Mouse (Mus musculus) cerebellum, postnatal 36 days (tissue): Measurements from ENCODE around the gene Fam208a.
A peak's percentile ranks its signal among the peaks of the same experiment; 100 is the strongest.

Experiments
- DNase-seq, 2 experiments: peaks; one replicate each; pipeline ENCODE4 v3.0.0; 2021 to 2022; ENCODE audit warnings: mixed read lengths in 2 of 2

Fam208a gene

DNA sequence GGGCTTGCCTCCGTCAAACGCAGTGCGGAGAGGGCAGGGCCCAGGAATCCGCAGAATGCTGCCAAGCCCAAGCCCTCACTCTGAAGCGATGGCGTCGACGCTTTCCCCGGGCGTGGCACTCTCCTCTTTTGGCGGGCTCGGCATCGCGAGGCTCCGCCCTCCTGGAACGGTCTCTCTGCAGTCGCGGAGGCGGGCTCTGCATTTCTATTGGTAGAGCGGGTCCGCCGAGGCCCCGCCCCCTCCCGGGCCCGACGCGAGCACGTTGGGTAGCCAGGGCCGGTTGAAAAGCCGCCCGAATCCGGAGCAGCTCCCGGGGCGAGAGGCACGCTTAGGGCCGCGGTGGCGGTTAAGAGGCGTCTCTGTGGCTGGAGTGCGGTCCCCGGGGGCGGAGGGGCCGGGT is at the start of gene Fam208a:
Gene Fam208a (plus strand): TSS at position 262 of the 400 bp plus-strand sequence.
- peak; percentile 90 to 95 for DNase-seq

DNA sequence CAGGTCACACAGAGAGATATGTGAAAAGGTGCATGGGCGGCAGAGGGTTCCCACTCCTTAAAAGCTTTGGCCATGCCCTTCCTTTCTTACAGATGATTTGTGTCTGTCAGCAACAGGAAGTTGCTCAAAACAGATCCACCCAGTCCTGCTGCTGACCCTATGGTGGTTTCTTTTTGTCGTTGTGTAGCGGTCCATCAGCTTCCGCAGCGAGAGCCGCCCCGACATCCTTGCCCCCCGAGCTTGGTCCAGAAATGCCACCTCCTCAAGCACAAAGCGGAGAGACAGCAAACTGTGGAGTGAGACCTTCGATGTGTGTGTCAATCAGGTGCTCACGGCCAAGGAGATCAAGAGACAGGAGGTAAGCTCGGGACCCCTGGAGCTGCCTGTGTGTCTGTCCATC is 49.2 kb upstream of the Fam208a start:
- DNase-seq: no peak

DNA sequence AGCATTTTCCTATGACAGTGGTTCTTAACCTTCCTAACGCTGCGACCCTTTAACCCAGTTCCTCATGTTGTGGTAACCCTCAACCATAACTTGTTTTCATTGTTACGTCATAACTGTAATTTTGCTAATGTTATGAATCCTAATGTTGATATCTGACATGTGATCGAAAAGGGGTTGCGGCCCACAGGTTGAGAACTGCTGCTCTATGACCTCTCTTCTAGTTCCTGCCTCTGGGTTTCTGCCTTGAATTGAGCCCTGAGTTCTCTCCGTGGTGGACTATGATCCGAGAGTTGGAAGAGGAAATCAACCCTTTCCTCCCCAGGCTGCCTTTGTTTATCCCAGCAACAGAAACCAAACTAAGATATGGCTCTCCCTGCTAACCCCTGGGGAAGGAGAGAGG is 47.2 kb upstream of the Fam208a start:
- DNase-seq: no peak

DNA sequence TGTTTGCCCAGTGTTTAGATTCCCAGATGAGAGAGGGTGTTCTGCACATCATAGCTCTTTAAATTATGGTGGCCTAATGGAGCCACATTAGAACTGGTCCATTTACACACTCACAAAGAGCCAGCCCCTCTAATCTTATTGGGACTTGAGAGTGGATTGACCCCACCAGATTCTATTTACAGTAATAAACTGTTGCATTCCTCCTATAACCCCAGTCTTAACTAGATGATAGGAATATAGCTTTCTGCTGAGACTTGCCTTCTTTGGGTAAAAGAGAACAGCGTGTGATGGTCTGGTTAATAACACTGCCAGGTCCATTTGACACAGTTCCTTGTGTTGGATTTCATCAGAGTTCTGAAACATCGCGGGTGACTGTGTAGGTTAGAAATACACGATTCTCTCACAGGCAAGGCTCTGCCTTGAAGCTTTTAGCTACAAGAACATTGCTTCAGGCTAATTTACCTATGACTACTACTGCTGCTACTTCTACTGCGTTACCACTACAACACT is 45.3 kb upstream of the Fam208a start:
- no peak for DNase-seq

DNA sequence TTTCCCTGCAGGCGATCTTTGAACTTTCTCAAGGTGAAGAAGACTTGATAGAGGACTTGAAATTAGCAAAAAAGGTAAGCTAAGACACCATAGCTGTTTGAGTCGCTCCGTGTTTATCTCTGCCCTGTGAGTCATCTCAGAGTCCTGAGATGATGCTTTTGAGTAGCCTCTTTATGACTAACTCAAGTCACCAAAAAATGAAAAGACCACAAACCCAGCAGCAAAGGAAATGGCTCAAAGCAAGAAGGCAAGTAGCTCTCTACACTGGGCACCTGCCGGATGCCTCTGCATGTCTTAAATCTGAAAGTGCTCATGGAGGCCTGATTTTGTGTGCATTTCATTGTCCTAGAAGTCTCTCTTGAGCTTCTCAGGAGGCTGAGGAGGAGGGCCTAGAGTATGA is 44.5 kb upstream of the Fam208a start:
- no peak for DNase-seq

DNA sequence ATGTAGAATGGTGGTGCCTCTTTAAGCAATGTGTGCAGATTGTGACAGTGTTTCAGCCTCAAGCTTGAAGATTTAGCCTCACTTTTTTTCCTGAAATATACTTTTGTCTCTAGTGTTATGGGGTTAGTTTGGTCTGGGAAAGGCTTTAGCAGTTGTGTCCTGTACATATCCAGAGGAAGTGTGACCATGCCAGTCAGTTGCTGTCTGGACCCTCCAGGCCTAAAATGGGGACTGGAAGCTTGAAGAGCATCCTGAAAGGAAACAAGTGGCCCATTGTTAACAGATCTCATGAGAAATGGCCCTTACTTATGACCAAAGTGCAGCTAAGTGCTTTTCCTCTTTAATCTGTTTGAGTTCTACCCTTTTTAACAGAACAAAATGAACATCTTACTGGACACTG is 40.0 kb upstream of the Fam208a start:
- DNase-seq: no peak

DNA sequence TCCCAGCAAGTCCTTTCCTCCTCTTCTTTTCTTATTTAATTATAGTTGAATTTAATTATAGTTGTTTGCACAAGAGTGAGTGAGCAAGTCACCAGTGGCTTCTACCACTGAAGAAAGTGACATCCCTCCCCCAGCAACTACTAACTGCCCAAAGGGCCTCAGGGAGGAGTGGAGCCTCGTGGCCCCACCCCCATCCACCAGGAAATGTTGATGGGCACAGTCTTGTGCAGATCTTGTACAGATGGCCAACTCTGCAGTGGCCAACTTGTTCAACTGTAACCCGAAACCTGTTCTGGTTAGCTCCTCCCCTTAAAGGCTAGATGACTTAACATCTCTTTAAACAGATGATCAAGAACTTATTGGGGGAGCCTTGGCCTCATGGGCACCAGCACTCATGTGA is 38.9 kb upstream of the Fam208a start:
- DNase-seq: no peak

DNA sequence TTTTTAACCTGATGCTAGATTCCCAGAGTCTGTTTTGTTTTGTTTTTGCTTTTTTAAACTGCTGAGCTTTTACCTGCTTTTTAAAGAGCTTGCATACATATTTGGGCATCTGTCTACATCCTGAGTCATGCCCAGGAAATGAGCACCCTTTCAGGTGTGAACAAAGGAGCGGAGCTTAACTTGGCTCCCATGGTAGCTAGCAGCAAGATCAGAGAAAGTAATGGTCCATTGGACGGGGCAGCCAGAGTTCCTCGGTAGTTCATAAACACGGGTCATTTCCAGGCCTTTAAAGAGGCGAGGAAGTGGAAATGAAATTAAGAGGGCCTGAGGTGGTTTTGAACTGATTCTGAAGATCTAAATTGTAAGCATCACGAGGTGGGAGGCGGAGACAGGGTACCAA is 38.0 kb upstream of the Fam208a start:
- DNase-seq: no peak

DNA sequence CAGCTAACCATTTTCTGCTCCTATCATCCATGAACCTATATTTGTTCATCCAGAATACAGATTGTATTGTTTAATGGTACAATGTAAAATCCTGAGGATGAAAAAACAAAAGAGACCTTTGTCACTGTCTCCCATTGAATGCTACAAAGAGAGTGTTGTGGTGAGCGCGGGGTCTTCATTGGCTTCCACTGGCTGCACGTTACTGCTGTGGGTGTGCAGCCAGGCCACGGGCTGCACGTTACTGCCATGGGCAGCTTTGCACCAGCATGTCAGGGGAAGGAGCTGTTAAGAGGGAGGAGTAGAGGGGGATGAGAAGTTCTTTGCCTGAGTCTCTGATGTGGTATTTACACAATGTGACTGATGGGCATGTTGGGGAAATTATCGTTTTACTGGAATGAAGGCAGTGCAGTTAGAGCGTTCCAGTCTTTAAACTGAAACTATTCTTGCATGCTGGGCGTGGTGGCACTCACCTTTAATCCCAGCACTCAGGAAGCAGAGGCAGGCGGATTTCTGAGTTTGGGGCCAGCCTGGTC is 36.8 kb upstream of the Fam208a start:
- no peak for DNase-seq

DNA sequence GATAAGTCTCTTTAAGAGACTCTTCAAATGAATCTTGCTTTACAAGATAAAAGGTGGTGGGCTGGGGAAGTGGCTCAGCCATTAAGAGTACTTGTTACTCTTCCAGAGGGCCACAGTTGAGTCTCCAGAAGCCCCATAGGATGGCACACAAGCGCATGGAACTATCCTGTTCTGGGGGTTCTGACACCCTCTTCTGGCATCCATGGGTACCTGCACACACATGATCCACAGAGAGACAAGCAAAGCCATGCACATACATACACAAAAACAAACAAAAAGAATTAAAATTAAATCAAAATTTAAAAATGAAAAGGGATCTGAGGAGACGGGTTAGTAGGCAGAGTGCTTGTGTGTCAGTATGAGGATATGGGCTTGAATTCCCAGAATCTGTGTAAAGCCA is 36.0 kb upstream of the Fam208a start:
- DNase-seq: no peak

DNA sequence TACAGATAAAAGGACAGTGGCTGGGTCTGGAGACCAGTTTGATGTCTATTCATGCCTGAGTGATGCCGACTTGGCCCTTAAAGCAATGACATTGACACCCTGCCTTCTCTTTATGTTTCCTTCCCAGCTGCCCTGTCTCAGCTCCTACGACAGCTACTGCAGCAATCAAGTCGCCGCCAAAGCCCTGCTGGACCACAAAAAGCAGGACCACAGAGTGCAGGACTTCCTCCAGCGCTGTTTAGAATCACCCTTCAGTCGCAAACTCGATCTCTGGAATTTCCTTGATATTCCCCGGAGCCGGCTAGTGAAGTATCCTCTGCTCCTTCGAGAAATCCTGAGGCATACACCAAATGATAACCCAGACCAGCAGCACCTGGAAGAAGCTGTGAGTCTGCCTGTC is 34.8 kb upstream of the Fam208a start:
- no peak for DNase-seq

DNA sequence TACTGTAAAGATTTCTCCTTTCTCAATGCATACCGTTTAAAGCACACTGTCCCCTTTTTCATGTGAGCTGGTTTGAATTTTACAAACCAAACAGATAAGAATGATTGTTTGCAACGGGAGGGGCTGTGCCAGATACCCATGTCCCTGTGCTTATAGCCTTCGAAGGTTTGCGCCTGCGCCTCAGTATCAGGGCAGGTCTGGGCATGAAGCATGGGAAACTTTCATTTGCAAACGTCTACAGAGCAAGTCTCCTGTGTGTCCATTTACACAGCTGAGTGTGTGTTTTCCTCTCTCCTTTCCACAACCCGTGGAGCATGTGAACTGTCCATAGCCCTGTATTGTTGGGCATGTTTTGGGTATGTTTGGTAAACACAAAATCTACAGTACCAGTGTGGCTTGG is 32.2 kb upstream of the Fam208a start:
- DNase-seq: no peak

DNA sequence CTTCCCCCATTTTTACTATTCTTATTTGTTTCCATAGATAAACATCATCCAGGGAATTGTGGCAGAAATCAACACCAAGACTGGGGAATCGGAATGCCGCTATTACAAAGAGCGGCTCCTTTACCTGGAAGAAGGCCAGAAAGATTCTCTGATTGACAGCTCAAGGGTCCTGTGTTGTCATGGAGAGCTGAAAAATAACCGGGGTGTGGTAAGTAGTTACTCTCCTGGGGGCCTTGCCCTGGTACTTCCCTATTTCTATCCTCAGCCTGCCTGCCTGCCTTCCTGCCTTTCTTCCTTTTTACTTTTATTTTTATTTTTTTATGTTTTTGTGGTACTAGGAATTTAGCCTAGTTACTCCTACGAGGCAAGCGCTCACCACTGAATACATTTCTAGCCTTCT is 31.1 kb upstream of the Fam208a start:
- no peak for DNase-seq

DNA sequence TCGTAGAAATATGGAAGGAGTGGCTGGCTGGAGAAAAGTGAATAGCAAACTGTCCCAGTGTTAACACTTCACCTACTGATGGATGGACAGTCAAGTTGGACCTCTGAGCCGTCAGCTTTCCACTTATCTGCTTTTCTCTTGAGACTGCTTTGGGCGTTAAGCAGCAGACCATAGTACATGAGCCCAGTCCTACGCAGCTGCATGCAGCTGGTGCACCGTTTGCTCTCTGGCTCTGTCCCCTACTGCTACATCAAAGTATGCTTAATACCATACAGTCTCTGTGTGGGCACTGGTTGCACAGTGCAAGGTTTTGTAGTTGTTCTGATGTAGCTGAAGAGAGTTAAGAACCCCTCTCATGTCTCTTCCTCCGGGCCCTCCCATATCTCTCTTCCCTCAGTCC is 28.1 kb upstream of the Fam208a start:
- no peak for DNase-seq

DNA sequence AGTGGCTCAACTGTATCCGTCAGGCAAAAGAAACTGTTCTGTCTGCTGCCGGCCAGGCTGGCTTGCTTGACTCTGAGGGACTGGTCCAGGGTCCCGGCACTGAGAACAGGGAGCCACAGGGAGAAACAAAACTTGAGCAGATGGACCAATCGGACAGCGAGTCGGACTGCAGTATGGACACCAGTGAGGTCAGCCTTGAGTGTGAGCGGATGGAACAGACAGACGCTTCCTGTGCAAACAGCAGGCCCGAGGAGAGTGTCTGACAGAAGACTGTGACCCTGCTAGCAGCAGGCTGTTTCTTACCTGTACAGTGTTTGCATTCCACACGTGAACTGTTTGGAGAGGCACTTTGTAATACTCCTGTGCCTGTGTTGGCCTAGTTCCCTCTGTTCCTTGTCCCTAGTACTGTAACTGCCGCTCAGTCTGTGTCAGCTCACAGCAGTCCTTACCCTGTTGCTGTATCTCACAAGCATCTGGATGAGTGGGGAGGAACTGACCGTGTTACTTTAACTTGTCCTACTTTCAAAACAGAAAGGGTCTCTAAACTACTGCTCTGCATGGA is 26.8 kb upstream of the Fam208a start:
- DNase-seq: no peak

DNA sequence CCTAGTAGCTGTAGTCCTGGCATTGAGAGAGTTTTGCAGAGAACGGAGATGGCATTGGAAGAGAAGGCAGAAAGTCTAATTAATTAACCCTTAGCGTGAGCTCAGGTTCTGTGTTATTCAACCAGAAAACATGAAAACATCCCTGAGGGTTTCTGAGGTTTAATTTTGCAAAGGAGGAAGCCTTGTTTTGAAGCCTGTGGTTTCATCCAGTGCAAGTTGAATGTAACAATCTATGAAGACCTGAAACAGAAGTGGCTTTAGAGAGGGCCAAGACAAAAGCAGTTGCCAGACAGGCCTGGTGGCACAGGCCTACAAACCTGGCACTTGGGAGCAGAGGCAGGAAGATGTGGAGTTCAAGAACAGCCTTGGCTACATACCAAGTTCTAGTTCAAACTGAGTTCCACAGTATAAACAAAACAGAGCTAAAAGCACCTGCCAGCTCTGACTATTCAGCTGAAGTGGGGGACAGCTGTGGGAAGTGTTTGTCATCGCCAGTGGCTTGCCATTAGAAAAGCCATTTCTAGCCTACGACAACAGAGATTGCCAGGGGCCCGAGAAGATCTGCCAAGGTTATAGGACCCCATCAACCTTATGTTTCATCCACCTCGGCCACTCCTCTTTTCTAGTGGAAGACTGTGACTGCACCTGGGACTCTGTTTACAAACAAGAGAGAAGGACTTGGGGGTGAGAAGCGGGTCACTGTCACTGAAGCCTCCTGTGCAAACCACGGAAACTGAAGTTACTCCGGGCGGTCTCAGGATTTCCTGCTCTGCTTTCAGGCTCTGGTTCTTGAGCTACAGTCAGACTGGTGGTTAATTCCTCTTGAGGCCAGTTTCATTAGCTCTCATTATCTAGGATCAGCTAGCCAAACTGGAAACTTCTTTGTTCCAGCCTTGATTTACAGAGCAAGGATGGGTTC is 26.0 kb upstream of the Fam208a start:
- no peak for DNase-seq

DNA sequence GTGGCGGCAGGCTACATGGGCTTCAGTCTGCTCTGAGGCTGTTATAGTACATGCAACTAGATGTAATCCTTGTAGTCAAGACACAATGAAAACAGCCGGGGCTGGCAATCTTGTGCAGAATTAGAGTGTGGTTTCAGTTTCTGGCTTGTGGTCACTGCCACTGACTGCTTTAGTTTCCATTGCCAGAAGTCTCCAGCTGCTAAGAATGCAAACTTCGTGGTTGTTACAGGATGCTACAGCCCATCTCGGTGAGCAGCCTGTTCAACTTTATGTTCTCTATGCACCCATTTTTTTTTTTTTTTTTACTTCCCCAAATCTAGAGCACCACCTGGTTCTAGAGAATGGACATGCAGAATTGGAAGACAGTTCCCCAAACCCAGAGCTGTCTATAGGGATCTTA is 23.2 kb upstream of the Fam208a start:
- no peak for DNase-seq

DNA sequence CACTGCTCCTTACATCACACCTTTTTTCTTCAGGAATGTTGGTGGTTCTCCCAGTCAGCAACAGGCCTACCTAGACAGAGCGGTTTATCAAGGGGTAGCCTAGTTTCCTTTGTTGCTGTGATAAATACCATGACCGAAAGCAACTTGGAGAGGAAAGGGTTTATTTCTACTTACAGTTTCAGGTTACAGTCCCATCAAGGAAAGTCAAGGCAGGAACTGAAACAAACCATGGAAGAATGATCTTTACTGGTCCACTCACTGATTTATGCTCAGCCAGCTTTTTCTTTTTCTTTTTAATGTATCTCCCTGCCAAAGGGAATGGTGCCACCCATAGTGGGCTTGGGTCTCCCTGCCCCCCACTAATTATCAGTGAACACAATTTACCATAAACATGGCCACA is 22.7 kb upstream of the Fam208a start:
- no peak for DNase-seq

DNA sequence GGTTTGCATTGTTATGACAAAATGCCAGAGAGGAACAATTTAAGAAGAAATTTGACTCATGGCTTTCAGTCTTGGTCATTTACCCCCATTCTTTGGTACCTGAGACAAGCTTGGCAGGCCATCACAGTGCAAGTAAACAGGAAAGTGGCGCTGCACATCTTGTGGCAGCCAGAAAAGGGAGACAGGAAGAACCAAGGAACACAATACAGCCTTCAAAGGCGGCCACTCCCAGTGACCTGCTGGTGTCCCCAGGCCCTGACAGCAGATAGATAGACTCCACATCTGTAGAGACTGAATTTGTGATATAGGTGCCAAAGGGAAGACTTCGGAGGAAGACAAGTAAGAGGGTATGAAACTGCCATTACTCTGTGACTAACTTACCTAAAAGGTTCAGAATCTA is 20.4 kb upstream of the Fam208a start:
- DNase-seq: no peak

DNA sequence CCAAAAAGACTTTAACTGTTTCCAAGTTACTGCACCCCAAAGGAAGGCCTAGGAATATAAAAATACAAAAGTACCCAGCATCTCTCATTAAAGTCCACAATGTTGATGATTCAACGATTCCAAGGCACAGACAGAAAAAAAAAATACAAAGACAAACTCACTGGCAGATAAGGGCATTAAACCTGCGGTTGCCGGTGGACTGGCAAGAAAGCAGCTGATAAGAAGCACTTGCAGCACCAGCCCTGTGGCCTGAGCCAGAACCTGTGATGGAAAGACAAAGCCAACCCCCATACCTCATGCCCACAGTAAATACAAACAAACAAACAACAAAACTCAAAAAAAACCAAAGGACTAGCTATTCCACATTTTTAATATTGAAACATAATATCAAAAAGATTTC is 19.0 kb upstream of the Fam208a start:
- DNase-seq: no peak

DNA sequence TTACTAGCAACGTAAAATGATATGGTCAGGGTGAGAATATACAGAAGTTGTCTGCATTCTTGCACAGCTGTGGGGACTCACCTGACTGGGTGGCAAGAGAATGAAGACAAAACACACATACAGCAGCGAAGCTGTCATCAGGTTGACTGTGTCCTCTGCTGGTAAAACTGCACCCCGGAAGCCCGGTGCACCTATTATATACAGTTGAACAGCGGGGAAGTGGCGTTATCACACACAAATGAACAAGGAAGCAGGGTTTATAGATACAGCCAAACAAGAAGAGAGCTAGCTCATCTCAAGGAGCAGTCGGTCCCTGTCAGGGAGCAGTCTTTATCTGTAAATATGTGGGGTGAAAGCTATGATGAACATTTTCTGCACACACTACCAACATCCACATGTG is 17.1 kb upstream of the Fam208a start:
- no peak for DNase-seq

DNA sequence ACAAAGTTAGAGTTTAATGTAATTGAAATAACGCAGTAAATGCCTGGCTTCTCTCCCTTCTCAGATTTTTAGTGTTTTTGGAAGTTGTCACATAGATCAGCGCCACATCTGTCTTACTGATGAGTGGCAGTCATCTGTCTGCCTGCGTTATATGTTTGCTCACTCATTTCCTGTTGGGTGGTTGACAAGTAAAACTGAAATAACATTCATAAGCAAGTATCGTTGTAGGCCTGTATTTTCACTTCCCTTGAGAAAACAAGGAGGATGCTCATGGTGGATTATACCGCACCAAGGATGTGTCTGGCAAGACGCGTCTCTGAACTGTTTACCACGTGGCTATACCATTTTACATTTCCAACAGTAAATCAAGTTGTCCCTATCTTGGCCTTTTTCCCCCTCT is 15.9 kb upstream of the Fam208a start:
- no peak for DNase-seq

DNA sequence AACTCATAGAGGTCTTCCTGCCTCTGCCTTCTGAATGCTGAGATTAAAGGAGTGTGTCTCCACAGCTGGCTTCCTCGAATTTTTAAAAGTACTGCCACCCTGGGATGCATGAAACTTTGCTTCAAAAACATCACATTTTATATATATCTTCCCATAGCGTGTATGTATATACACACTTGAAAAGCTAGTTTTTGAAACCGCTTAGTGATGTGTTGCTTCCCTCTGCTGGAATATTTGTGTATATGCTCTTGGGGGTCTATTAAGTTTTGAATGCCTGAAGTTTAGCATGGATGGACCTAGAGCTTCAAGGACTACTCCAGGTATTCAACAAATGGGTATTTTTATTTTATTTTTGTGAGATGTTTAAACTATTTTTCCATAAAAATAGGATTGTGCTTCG is 14.7 kb upstream of the Fam208a start:
- peak in 1 of 2 experiments; percentile 22 for DNase-seq

DNA sequence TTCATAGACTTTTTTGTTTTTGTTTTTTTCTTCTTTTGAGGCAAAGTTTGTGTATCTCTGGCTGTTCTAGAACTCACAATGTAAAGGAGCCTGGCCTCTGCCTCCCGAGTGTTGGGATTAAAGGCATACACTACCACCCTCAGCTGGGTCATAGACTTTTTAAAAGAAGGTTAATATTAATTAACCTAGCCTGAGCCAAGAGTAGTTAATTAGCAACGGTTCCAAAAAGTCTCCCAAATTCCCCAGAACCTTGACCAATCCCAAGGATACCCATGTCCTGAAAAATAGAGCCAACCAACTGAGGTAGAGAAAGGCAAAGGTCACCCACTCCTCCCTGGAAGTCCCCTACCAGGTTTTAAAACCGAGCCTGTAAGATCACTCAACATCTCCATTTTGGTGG is 7.8 kb upstream of the Fam208a start:
- no peak for DNase-seq
